Mouse (Mus musculus) urinary bladder, postnatal 36 days (tissue): ENCODE results near the gene Tgfbr2.

ENCODE experiments used
- DNase-seq, 2 experiments: peaks; one replicate each; pipeline ENCODE4 v3.0.0; 2022; ENCODE audit warnings: low spot score in 2 of 2, mixed read lengths in 1 of 2

The Tgfbr2 gene

DNA sequence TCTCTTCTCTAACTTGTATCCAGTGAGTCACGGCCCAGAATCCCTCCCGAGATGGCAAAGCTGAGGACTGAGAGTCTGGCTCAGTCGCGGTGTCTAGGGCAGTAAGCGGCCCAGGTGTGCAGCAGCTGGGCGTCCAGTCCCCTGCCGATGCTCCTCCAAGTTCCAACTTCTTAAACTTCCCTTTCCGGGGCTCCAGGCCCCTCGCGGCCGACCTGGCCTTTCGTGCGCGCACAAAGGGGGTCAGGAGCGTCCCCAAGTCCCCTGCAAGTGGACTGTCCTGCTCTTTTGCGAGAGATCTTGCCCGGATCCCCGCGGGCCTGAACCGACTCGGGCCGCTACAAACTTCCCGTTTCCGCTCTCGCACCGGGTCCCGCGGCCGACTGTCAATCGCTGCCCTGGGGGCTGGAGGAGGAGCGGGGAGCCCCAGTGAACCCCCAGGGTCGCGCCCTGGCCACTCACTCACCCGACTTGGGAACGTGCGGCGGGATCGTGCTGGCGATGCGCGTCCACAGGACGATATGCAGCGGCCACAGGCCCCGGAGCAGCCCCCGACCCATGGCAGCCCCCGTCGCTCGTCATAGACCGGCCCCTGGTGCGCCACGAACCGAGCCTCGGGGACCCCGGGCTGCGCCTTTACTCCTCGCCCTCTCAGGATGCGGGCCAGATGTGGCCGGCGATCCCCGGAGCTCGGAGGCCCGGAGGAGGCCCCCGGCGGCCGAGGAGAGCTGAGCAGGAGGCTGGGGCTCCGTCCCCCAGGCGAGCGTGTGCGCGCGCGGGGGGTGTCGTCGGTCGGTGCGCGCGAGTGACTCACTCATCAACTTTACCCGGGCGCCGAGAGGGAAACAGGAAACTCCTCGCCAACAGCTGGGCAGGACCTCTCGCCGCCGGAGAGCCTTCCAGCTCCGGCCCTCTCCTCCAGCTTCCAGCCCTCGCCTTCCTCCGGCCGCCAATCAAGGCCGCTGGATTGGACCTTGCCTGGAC lies at the start of gene Tgfbr2:
Gene Tgfbr2, minus strand, starts transcription at position 880 of the 981 bp plus-strand sequence.
- peak; percentile 87 to 90 for DNase-seq

- peak; percentile 35 to 66 for DNase-seq
These were observed 48.2 kb upstream of the Tgfbr2 start for GRCm38 (mm10) chr9:116223368-116223767.

DNA sequence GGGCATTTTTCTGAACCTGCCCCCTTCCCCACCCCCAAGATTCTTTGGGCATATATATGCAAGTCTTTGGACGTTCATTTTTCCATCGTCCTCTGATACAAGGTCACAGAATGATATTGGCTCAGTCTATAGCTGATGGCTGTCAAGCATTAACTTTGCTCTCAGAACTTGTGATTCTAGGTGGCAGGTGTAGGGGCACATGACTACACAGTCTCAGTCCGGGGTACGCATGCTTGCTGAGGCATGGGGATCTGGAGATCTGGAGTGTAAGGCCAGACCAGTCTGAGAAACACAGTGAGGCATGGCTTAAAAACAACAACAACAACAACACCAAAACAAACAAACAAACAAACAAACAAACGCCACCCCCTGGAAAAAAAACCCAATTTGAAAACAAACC lies 47.5 kb upstream of the Tgfbr2 start:
- no peak for DNase-seq

DNA sequence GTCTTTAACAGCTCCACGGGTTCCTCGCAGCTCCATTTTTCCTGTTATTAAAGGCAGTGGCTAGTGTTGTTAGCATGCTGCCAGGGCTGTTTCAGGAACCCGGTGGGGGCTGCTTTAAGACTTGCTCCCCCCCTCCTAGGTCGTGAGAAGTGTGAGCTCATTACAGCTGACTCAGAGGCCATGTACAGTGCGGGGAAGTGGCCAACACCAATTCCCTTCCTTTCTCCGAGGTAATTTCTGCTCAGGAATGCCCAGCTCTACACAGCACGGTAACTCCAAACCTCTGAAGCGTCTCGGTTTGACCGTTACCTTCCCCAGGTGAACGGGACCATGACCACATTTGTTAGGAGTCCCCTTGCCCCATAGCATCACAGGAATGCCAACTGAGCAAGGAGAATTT lies 46.8 kb upstream of the Tgfbr2 start:
- no peak for DNase-seq

DNA sequence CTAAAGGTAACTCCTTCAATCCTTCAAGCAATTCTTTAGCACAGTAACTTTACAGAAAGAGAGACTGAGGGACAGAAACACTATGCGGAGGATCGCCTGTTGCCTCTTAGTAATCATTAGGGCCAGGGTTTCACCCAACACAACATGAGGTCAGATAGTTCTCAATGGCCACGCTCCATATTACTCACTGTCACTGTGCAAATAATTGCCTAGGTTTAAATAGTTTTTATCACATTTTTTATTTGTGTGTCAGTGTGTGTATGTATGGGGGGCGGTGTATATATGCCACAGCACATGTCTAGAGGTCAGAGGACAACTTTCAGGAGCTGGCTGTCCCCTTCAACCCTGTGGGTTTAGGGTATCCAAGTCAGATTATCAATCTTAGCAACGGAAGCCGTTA lies 46.4 kb upstream of the Tgfbr2 start:
- no peak for DNase-seq

- DNase-seq, result no peak
These were observed 45.5 kb upstream of the Tgfbr2 start for GRCm38 (mm10) chr9:116220616-116221015.

GRCm38 (mm10) chr9:116220159-116220515 lies 45.0 kb upstream of the Tgfbr2 start:
- no peak for DNase-seq

DNA sequence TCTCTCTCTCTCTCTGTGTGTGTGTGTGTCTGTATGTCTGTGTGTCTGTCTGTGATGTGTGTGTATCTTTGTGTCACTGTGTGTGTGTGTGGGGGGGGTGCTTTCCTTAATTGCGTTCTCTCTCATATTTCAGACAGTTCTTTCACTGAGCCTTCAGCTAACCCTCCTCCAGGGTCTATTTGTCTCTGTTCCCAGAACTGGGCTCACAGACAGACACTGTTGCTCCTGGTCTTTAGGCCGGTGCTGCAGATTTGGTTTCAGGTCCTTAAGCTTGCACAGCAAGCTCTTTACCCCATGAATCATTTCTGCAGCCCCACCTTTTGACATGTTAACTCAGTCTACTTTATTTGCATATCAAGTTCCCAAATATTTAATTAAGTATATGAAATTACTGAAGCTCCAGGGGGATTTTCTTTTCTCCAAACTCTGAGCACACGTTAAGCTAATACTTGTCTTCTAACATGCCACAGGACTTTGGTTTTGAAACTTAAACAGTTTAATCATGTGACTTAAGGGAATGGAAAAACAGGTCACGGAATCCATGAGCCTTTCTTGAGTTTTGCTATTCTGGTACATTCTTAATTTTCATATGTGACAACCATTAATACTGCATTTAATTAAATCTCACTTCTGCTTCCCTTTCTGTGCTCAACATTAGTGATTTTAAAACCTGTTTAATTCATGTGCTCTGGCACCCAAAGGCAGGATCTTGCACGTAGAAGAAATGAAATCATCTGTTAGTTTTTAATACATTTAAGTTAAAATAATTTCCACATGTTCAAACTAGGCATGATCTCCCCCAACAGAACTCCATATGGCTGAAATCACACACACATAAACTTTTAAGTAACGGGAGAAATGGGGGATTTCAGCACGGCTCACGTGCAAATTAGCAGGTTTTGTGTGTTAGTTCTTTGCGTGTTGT lies 44.3 kb upstream of the Tgfbr2 start:
- no peak for DNase-seq

DNA sequence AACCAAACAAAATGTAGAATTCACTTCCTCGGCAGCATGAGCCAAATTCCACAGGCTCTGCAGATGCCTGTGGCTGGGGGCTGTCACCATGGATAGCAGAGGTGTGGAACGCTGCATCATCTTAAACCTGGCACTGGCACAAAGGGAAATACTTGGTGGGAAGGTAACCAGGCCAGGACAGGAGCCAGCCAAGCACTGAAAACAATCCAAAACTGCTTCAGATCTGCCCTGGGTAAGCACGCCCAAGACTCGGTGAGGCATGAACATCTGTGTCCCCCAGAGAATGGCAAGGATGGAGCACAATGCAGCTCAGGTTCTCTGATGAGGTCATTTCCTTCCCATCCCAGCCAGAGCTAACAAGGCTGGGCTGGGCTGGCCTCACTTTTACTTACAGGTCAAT lies 43.6 kb upstream of the Tgfbr2 start:
- DNase-seq, result no peak

GRCm38 (mm10) chr9:116217099-116217498 lies 41.9 kb upstream of the Tgfbr2 start:
- DNase-seq, result no peak

- no peak for DNase-seq
These were observed 41.5 kb upstream of the Tgfbr2 start for GRCm38 (mm10) chr9:116216677-116217076.

DNA sequence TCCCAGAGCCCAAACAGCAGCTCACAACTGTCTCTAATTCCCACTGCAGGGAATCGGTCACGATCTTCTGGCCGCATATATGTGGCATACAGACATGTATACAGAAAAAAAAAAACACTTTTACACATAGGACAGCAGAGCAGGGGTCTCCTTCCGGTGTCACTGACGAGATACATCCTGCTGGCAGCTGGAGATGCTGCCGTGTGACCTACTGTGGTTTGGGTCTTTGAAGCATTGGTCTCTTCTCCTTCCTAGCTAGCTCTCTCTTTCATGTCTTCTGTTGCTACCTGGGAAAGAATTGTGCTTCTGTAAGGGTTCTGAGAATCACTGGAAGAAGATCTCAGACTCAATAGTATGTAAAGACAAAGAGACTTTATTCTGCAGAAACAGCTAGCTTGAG lies 39.1 kb upstream of the Tgfbr2 start:
- no peak for DNase-seq

- no peak for DNase-seq
These were observed 37.9 kb upstream of the Tgfbr2 start for GRCm38 (mm10) chr9:116212915-116213619.

DNA sequence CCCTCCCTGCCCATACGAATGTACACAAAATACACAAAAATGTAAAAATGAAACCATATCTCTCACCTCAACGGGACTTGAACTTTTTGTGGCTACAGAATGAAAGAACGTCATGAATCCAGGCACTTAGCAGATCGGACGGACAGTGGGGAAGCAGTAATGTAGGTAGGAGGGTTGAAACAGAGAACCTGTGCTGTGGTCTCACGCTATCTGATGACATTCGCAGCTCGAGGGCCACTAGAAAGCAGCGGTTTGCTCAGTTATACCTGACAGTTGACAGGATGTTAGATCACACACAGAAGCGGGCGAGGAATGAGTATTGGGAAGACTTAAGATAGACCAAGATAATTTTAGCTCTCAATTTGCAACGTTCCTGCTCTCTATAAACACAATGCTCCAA lies 36.9 kb upstream of the Tgfbr2 start:
- no peak for DNase-seq

- DNase-seq, result peak in 1 of 2 experiments; percentile 37
These were observed 33.2 kb upstream of the Tgfbr2 start for GRCm38 (mm10) chr9:116208169-116208904.

DNA sequence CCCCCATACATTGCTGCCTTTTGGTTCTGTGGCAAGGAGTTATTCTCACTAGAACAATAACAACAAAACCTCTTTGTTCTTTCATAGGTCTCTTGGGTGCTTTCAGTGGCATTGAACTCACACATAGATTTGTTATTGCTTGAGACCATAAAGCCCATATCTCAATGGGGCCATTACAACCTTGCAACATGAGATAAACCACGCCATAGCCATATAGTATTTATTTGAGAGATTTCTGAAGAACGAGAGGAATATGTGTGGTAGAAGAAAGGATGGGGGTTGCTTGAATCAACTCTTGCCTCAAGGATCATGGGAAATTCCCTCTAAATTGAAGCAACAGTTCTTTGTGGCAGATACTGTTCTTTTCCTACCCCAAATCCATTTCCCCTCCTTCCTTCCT lies 31.7 kb upstream of the Tgfbr2 start:
- no peak for DNase-seq

DNA sequence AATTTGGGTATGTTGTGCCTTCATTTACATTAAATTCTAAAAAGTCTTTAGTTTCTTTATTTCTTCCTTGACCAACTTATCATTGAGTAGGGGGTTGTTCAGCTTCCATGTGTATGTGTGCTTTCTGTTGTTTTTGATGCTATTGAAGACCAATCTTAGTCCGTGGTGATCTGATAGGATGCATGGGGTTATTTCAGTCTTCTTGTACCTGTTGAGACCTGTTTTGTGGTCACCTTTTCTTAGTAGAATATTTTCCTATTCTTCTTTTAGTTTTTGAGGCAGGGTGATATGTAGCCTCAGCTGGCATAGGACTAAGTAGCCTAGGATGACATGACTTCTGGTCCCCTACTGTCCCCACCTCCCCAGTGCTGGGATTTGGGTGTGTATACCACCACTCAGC lies 28.5 kb upstream of the Tgfbr2 start:
- DNase-seq, result no peak

GRCm38 (mm10) chr9:116199127-116199526 lies 24.0 kb upstream of the Tgfbr2 start:
- no peak for DNase-seq

DNA sequence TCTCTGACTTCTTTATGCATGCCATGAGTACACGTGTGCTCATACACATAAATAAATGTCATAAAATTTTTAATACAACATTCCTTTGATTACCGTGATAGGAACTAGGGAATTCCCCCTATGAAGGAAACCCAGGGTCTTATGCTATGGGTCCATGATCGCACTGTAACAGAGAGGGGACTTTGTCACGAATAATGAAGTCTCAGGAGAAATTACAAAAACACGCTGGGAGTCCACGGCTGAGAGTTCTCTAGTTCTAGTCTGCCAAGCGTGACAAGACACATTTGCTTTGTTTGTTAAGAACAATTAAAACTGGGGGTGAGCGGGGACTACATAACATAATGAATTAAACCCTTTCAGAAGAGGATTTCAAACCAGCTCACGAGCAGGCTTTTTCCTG lies 23.3 kb upstream of the Tgfbr2 start:
- DNase-seq, result no peak

DNA sequence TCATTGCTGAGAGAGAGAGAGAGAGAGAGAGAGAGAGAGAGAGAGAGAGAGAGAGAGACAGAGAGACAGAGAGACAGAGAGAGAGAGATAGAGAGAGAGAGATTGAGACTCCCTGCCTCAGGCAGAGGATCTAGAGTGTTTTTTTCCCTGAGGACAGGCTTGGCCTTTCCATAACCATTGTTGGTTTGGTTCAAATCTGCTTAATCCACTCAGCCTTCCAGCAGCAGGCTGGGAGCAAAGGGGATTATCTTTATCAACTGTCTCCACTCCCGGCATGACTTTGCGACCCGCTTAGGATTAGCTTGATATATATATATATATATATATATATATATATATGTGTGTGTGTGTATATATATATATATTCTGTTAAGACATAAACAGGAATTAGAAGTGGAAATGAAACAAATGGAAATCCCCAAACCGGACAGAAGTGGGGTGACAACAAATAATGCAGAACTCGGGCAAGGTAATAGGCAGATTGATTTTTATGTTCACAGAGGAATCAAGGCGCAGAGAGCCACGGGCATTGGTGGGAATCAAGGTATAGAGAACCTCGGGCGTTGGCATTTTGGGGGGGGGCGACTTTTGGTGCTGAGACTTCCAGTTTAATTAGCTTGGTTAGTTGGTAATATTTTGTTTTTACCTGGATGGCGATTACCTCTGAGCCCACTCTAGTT lies 22.5 kb upstream of the Tgfbr2 start:
- DNase-seq, result no peak
